Mouse (Mus musculus): ENCODE measurements around the gene Kntc1. TPM values are rescaled to one million over a fixed set of nuclear protein-coding genes. Genes with fewer than 3 reads are reported as not detected.
"Not testable (repeated sequence)": the region's sequence is repeated elsewhere in the genome, so short reads cannot be mapped to it uniquely, and the experiment has no call there.

Kntc1 gene
- polyA plus RNA-seq, 1 experiment from 2014 or later = 22.6 TPM

DNA sequence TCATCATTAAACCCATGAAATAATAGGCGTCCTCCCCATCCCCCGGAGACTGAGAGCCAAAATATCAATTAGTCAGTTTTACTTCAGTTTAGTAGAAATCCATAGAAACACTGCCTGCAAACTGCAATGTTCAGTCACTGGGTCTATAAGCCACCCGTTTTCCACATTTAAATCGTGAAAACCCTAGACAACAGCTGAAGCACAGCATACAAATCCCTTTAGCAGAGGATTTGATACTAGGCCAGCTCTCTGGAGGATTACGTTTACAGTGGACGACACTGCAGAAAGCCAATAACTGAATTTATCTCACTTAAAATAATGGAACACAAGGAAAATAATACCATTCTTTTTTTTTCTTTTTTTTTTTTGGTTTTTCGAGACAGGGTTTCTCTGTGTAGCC, 1.9 kb upstream of the Kntc1 start:
- H3K36me3 ChIP-seq = peaks cover 46% of the 10 kb centered on the region
- no peak for DNase-seq
- peak overlapping the region; percentile 72 for H3K4me2 ChIP-seq
- 25% methylated on average over 7 of the region's 7 CpGs for WGBS (ENCODE audit: insufficient replicate concordance)
- ATAC-seq (ENCODE audit: low read depth) = no peak
- peak overlapping the region; percentile 40; the same call in 1 of the 2 replicates for H3K27ac ChIP-seq
- H3K4me3 ChIP-seq (replicated peaks) = peak overlapping the region; percentile 84
- H3K27me3 ChIP-seq = no peaks in the 10 kb centered on the region
- peaks cover 49% of the 10 kb centered on the region for H3K4me1 ChIP-seq (replicated peaks)
- no peaks in the 10 kb centered on the region for H3K9me3 ChIP-seq (replicated peaks)
- H3K9ac ChIP-seq = peak overlapping the region; percentile 86

DNA sequence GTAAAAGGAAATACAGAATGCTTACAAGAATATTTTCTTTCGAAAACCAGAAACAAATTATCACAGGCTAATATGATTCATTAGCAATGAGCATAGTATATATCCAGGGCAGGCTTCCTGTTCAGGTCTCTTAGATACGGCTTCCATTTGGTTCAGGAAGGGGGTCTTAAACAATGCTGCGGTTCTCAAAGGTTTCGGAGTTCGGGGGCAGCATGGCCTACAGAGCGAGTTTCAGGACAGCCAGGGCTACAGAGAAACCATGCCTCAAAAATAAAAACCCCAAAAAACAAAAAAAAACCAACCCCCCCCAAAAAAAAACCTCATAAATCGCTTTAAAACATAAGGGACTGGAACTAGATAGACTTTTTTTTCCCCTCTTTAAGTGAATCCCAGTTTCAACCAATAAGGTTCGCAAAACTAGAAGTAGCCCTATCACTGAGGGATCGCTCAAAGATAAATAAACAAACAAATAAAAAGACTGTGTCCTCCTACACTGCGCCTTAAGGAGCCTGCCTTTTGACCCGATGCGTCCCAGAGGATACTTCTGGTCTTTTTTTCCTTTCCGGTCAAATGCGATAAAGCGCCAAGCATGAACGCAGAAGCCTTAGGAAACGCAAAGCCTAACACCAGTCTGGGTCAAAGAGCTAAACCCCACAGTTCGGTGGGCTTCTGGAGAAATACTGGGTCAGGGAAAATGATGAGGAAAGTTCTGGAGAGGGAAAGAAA, 1.0 kb upstream of the Kntc1 start:
- Histone ChIP-seq H3K9ac (peak overlapping the region; percentile 86), H3K4me3 (replicated peaks) (peak overlapping the region; percentile 84), H3K36me3 (peaks cover 45% of the 10 kb centered on the region), H3K9me3 (replicated peaks) (no peaks in the 10 kb centered on the region), H3K4me1 (replicated peaks) (peaks cover 52% of the 10 kb centered on the region), H3K27ac (peak overlapping the region; percentile 97), H3K27me3 (no peaks in the 10 kb centered on the region), H3K4me2 (peak overlapping the region; percentile 72)
- ATAC-seq (ENCODE audit: low read depth) (peak; percentile 5), DNase-seq (no peak)
- under 1% methylated on average over 18 of the region's 18 CpGs for whole genome bisulfite sequencing (ENCODE audit: insufficient replicate concordance)

DNA sequence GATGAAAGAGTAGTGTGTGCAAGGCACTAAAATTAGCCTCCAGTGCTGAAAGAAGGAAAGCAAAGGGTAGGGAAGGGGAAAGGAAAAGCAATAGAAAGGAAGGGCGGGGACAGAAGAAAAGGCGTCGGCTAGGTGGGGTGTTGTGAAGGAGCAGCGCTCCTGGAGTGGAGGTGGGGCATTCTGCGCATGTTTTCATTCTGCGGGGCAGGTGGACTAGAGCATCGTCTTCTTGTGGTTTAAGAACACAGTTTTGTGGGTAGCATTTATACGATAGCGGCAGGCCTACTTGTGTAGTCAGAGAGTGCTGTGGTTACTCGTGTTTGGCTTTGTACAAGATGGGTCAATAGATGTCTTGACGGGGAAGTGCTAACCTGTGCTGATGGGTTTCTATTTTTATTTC, 16.0 kb downstream of the Kntc1 start:
- WGBS (ENCODE audit: insufficient replicate concordance) = 85% methylated on average over 11 of the region's 11 CpGs
- ATAC-seq (ENCODE audit: low read depth) = no peak
- Histone ChIP-seq H3K4me2 (no peak overlapping the region), H3K9ac (no peak overlapping the region), H3K4me1 (replicated peaks) (no peaks in the 10 kb centered on the region), H3K36me3 (peaks cover 89% of the 10 kb centered on the region), H3K27ac (no peak overlapping the region), H3K4me3 (replicated peaks) (no peak overlapping the region), H3K9me3 (replicated peaks) (no peaks in the 10 kb centered on the region), H3K27me3 (no peaks in the 10 kb centered on the region)
- DNase-seq = no peak

DNA sequence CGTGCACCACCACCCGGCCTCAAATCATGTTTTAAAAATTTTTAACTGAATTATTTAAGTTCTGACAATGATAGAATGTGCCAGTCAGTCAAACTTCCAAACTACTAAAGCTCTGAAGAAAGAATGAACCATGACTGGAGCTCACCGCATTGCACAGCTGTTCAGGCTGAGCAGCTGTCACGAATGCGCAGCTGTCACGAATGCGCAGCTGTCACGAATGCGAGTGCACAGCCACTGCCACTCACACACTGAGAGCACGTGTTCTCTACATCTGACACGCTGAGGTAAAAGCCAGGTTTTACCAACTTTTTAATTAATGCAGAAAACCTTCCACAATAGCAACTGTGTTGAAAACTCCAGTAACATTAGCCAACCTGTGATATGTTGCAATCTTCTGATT, 16.9 kb downstream of the Kntc1 start:
- not testable (repeated sequence) for H3K27ac ChIP-seq; DNase-seq; H3K9ac ChIP-seq; H3K4me3 ChIP-seq (replicated peaks); H3K4me2 ChIP-seq; H3K9me3 ChIP-seq (replicated peaks); H3K4me1 ChIP-seq (replicated peaks); ATAC-seq (ENCODE audit: low read depth); H3K27me3 ChIP-seq
- 92% methylated on average over 11 of the region's 11 CpGs for WGBS (ENCODE audit: insufficient replicate concordance)
- H3K36me3 ChIP-seq = peaks cover 91% of the 10 kb centered on the region

DNA sequence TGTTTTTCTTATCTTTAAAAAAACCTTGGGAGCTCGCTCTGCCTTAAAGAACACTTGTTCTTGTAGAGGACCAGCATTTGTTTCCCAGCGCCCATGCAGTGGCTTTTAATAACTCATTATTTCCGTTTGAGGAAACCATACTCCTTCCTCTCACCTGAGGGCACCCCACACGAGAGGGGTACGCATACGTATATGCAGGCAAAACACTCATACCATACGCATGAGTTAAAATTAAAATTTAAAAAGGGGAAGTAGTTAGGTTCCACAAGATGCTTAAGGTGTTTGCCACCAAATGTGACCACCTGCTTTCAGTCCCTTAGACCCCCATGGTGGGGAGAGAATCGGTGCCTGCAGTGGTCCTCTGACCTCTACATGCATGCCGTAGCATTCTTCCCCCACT, 23.9 kb downstream of the Kntc1 start:
- no peak for ATAC-seq (ENCODE audit: low read depth)
- H3K27me3 ChIP-seq = no peaks in the 10 kb centered on the region
- no peak overlapping the region for H3K4me3 ChIP-seq (replicated peaks)
- DNase-seq = no peak
- H3K9ac ChIP-seq = no peak overlapping the region
- no peaks in the 10 kb centered on the region for H3K9me3 ChIP-seq (replicated peaks)
- H3K27ac ChIP-seq = no peak overlapping the region
- no peak overlapping the region for H3K4me2 ChIP-seq
- H3K36me3 ChIP-seq = peaks cover 93% of the 10 kb centered on the region
- 85% methylated on average over 9 of the region's 9 CpGs for WGBS (ENCODE audit: insufficient replicate concordance)
- no peaks in the 10 kb centered on the region for H3K4me1 ChIP-seq (replicated peaks)

DNA sequence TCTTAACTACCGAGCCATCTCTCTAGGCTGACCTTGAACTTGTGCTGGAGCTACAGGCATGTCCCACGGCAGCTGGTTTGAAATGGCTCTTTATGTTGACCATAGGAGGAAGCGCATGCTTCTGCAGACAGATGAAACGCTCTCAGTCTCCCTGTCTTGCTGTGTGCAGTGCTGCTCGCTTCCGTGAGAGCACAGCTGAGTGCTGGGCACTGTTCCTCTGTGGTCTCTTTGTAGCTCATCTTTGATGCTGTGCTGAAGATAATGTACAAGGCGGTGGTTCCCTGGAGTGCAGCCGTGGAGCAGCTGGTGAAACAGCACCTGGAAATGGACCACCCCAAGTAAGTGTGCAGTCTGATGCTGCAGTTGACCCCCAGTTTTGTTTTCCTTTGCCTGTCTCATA, 31.2 kb downstream of the Kntc1 start:
- ATAC-seq (ENCODE audit: low read depth) = no peak
- H3K4me3 ChIP-seq (replicated peaks) = no peak overlapping the region
- H3K9me3 ChIP-seq (replicated peaks) = no peaks in the 10 kb centered on the region
- WGBS (ENCODE audit: insufficient replicate concordance) = 87% methylated on average over 8 of the region's 8 CpGs
- no peak overlapping the region for H3K4me2 ChIP-seq
- H3K4me1 ChIP-seq (replicated peaks) = no peaks in the 10 kb centered on the region
- no peak for DNase-seq
- peaks cover 99% of the 10 kb centered on the region for H3K36me3 ChIP-seq
- no peaks in the 10 kb centered on the region for H3K27me3 ChIP-seq
- no peak overlapping the region for H3K27ac ChIP-seq
- H3K9ac ChIP-seq = no peak overlapping the region

DNA sequence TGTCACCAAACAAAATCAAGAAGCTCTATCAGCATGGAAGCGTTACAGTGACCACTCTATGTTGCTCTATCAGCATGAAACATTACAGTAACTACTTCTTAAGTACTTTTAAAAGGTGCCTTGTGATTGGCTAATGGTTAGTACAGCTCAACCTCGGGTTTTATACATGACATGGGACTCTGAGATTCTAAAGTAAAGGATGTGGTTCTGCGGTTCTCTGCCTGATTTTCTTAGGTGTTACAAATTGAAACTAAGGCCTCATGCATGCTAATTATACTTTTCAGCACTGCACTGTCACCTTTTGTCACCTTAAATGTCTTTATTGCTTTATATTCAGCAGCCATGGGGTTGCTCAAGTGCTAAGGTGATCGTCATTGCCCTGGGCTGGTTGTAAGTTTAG, 32.3 kb downstream of the Kntc1 start:
- no peak overlapping the region for H3K4me2 ChIP-seq
- H3K27me3 ChIP-seq = no peaks in the 10 kb centered on the region
- no peak for DNase-seq
- no peak for ATAC-seq (ENCODE audit: low read depth)
- H3K9me3 ChIP-seq (replicated peaks) = no peaks in the 10 kb centered on the region
- H3K36me3 ChIP-seq = peaks cover 99% of the 10 kb centered on the region
- H3K27ac ChIP-seq = no peak overlapping the region
- H3K4me1 ChIP-seq (replicated peaks) = no peaks in the 10 kb centered on the region
- no peak overlapping the region for H3K9ac ChIP-seq
- no peak overlapping the region for H3K4me3 ChIP-seq (replicated peaks)
- 88% methylated on average over 4 of the region's 4 CpGs for WGBS (ENCODE audit: insufficient replicate concordance)

DNA sequence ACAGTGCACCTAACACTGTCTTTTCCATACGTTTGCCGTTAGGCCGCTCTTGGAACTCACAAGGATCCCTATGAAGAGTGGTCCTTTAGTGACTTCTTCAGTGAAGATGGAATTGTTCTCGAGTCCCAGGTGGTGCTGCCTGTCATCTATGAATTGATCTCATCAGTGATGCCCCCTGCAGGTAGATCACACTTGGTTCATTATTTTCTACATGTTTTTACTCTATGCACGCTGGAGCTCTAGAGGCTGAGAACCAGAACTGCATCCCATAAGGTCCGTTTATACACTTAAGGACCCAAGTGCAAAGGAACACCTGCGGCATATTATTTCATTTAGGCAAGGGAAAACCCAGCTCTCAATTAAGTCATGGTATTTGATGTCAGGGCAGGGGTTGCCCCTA, 39.5 kb downstream of the Kntc1 start:
- no peaks in the 10 kb centered on the region for H3K27me3 ChIP-seq
- no peak overlapping the region for H3K27ac ChIP-seq
- H3K4me2 ChIP-seq = no peak overlapping the region
- H3K4me1 ChIP-seq (replicated peaks) = no peaks in the 10 kb centered on the region
- no peaks in the 10 kb centered on the region for H3K9me3 ChIP-seq (replicated peaks)
- DNase-seq (no peak), ATAC-seq (ENCODE audit: low read depth) (no peak)
- peaks cover 97% of the 10 kb centered on the region for H3K36me3 ChIP-seq
- no peak overlapping the region for H3K9ac ChIP-seq
- no peak overlapping the region for H3K4me3 ChIP-seq (replicated peaks)
- 88% methylated on average over 7 of the region's 7 CpGs for WGBS (ENCODE audit: insufficient replicate concordance)

DNA sequence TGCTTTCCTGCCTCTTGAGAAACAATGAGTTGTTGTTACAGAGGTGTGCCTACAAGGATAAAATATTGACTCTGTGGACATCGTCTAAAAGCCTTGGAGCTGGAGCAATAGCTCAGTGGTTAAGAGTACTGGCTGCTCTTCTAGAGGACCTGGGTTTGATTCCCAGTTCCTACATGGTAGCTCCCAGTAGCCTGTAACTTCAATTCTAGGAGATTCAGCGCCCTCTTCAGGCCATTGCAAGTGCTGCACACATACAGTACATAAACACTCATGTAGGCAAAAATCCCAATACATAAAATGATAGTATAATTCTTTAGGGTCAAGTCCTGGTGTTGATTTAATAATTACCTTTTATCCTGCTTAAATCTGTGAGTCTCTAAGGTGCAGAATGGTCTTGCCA, 43.6 kb downstream of the Kntc1 start:
- H3K4me2 ChIP-seq = no peak overlapping the region
- H3K27ac ChIP-seq = no peak overlapping the region
- no peak overlapping the region for H3K9ac ChIP-seq
- ATAC-seq (ENCODE audit: low read depth) = no peak
- no peak overlapping the region for H3K4me3 ChIP-seq (replicated peaks)
- H3K27me3 ChIP-seq = no peaks in the 10 kb centered on the region
- H3K9me3 ChIP-seq (replicated peaks) = no peaks in the 10 kb centered on the region
- no peaks in the 10 kb centered on the region for H3K4me1 ChIP-seq (replicated peaks)
- WGBS (ENCODE audit: insufficient replicate concordance) = 85% methylated on average over 2 of the region's 2 CpGs
- no peak for DNase-seq
- H3K36me3 ChIP-seq = peaks cover 94% of the 10 kb centered on the region

DNA sequence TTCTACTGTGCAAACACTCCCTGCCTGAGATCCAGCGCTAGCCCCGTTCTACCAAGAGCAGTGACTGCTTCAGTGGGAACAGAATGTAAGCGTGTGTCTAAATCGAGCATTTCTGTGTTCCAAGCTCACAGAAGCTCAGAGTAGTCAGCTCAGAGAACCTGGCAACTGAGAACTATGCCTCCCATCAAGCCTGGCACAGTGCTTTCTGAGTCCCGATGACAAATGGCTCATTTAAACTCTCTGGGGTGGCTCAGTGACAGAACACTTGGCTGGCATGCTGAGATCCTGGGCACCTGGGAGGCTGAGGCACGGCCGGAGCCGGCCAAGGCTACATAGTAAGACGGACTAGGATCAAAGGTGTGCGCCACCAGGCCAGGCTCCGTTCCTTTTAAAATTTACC, 56.8 kb downstream of the Kntc1 start:
- Histone ChIP-seq H3K9me3 (replicated peaks) (no peaks in the 10 kb centered on the region), H3K27me3 (no peaks in the 10 kb centered on the region), H3K4me3 (replicated peaks) (no peak overlapping the region), H3K36me3 (peaks cover 89% of the 10 kb centered on the region), H3K9ac (no peak overlapping the region), H3K4me2 (no peak overlapping the region), H3K27ac (no peak overlapping the region), H3K4me1 (replicated peaks) (no peaks in the 10 kb centered on the region)
- ATAC-seq (ENCODE audit: low read depth) = no peak
- DNase-seq = no peak
- 90% methylated on average over 11 of the region's 11 CpGs for WGBS (ENCODE audit: insufficient replicate concordance)

DNA sequence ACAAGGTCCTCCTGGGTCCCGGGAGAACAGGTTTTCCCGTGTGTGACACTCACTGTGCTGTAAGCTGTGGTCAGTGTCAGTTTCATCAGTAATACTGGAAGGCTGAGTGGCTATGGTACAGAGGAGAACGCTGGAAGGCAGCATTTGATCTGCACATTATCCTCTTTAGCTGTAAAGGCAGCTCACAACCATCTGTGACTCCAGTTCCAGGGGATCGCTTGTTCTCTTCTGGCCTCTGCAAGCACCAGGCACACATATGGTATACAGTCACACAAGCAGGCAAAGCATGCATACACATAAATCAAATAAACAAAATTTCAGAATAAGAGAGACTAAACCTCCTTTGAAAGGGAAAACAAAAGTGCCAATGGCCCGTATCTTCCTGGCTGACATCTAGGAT, 59.0 kb downstream of the Kntc1 start:
- H3K9ac ChIP-seq = no peak overlapping the region
- H3K4me3 ChIP-seq (replicated peaks) = no peak overlapping the region
- no peak for ATAC-seq (ENCODE audit: low read depth)
- H3K36me3 ChIP-seq = peaks cover 88% of the 10 kb centered on the region
- no peaks in the 10 kb centered on the region for H3K27me3 ChIP-seq
- H3K9me3 ChIP-seq (replicated peaks) = no peaks in the 10 kb centered on the region
- 86% methylated on average over 5 of the region's 5 CpGs for WGBS (ENCODE audit: insufficient replicate concordance)
- no peak overlapping the region for H3K4me2 ChIP-seq
- no peak overlapping the region for H3K27ac ChIP-seq
- no peaks in the 10 kb centered on the region for H3K4me1 ChIP-seq (replicated peaks)
- DNase-seq = no peak

DNA sequence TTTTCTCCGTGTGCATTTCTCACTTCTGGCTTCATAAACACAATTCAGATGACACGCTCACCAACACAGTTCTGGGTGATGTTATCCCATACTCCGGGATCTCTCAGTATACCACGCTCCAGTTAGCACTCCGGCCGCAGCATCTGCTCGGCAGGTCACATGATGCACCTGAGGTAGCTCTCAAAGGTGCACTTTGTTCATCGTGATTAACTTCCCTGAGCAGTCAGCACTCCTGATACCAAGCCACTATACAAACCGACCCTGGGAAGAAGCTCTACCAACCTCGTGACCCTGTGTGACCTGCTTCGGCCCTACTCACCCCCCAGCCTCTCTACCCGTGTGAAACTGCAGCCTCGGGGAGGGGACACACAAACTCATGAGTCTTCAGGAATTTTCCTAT, 59.6 kb downstream of the Kntc1 start:
- H3K4me3 ChIP-seq (replicated peaks) = no peak overlapping the region
- no peak overlapping the region for H3K9ac ChIP-seq
- WGBS (ENCODE audit: insufficient replicate concordance) = 90% methylated on average over 13 of the region's 13 CpGs
- H3K4me1 ChIP-seq (replicated peaks) = no peaks in the 10 kb centered on the region
- H3K9me3 ChIP-seq (replicated peaks) = no peaks in the 10 kb centered on the region
- DNase-seq = no peak
- peaks cover 88% of the 10 kb centered on the region for H3K36me3 ChIP-seq
- no peak for ATAC-seq (ENCODE audit: low read depth)
- no peak overlapping the region for H3K4me2 ChIP-seq
- H3K27ac ChIP-seq = no peak overlapping the region
- no peaks in the 10 kb centered on the region for H3K27me3 ChIP-seq
